Mouse (Mus musculus) CD4-positive naive resting alpha-beta T cell, adult 57 days (primary cell): ENCODE measurements around the gene Olfr109. TPM values are rescaled to one million over a fixed set of nuclear protein-coding genes. Genes with fewer than 3 reads are reported as not detected.

ENCODE experiments used
- total RNA-seq: library from RNA; stranded (reverse); gene quantifications from one replicate; pipeline ENCODE4 v1.2.4, GENCODE M21; 2023

Olfr109 gene
- not detected for total RNA-seq

GRCm38 (mm10) chr17:37458616-37459015, at the start of gene Olfr109:
Gene Olfr109, plus strand, starts transcription at chr17:37458916.

GRCm38 (mm10) chr17:37445180-37445579, 13.5 kb upstream of the Olfr109 start, which contains the start of gene Olfr108:
Gene Olfr108, plus strand, starts transcription at chr17:37445480.

GRCm38 (mm10) chr17:37483452-37483851, 24.7 kb downstream of the Olfr109 start, which contains the start of gene H2-M2:
Gene H2-M2, minus strand, starts transcription at chr17:37483552.

GRCm38 (mm10) chr17:37491930-37492518, 33.3 kb downstream of the Olfr109 start, which contains the start of gene Olfr110:
Gene Olfr110, plus strand, starts transcription at chr17:37492468.

GRCm38 (mm10) chr17:37507730-37508129, 49.0 kb downstream of the Olfr109 start, which contains the start of gene Olfr111:
Gene Olfr111, plus strand, starts transcription at chr17:37508030.

Other genes with a start within 250 kb of the Olfr109 start
- not detected for gene Olfr95, start 245.8 kb upstream of the Olfr109 start, total RNA-seq
- gene Olfr96, start 238.8 kb upstream of the Olfr109 start, total RNA-seq, result not detected
- gene Olfr97, start 221.6 kb upstream of the Olfr109 start, total RNA-seq, result not detected
- not detected for gene Olfr98, start 195.2 kb upstream of the Olfr109 start, total RNA-seq
- gene H2-M3, start 188.7 kb upstream of the Olfr109 start, total RNA-seq, result 28.4 TPM
- not detected for gene Olfr99, start 175.5 kb upstream of the Olfr109 start, total RNA-seq
- gene Olfr101, start 154.6 kb upstream of the Olfr109 start, total RNA-seq, result not detected
- not detected for gene Olfr102, start 141.9 kb upstream of the Olfr109 start, total RNA-seq
- gene Olfr103, start 119.2 kb upstream of the Olfr109 start, total RNA-seq, result not detected
- gene Olfr104-ps, start 99.3 kb upstream of the Olfr109 start, total RNA-seq, result not detected
- not detected for gene Olfr105-ps, start 79.9 kb upstream of the Olfr109 start, total RNA-seq
- gene Olfr106-ps, start 68.5 kb upstream of the Olfr109 start, total RNA-seq, result not detected
- gene Olfr107, start 59.7 kb upstream of the Olfr109 start, total RNA-seq, result not detected
- not detected for gene Olfr108, start 13.4 kb upstream of the Olfr109 start, total RNA-seq
- gene H2-M2, start 24.6 kb downstream of the Olfr109 start, total RNA-seq, result not detected
- not detected for gene Olfr110, start 33.6 kb downstream of the Olfr109 start, total RNA-seq
- not detected for gene Olfr111, start 49.1 kb downstream of the Olfr109 start, total RNA-seq
- not detected for gene Olfr112, start 110.5 kb downstream of the Olfr109 start, total RNA-seq
- gene Olfr113, start 118.7 kb downstream of the Olfr109 start, total RNA-seq, result not detected
- gene Olfr114, start 133.8 kb downstream of the Olfr109 start, total RNA-seq, result not detected
- not detected for gene Olfr115, start 168.2 kb downstream of the Olfr109 start, total RNA-seq
- gene Olfr116, start 168.3 kb downstream of the Olfr109 start, total RNA-seq, result not detected
- gene Olfr117, start 204.9 kb downstream of the Olfr109 start, total RNA-seq, result not detected
- gene Olfr118, start 208.1 kb downstream of the Olfr109 start, total RNA-seq, result not detected
- not detected for gene Olfr119, start 237.6 kb downstream of the Olfr109 start, total RNA-seq